Mouse (Mus musculus) intestine, postnatal 0 days (tissue): ENCODE data around the gene Timm17b. TPM values are rescaled to one million over a fixed set of nuclear protein-coding genes. Genes with fewer than 3 reads are reported as not detected.

Experiments used
- ATAC-seq: fragments of 200-750 bp; cut with Nextera tagmentation; 2 replicates; pipeline ENCODE4 v1.8.0; 2017; ENCODE audit warnings: mild to moderate bottlenecking, moderate TSS enrichment, moderate library complexity
- H3K27ac ChIP-seq: fragments of 300-500 bp; sonication (generic); 2 replicates; pipeline ENCODE4 v1.5.1; 2014; ENCODE audit warnings: mild to moderate bottlenecking, low read depth, low read length, moderate library complexity
- H3K27me3 ChIP-seq: fragments of 300-500 bp; sonication (generic); replicated peaks from 2 replicates; pipeline ENCODE4 v1.6.1; 2014; ENCODE audit warnings: low read length, mixed read lengths; ENCODE audit not compliant: control insufficient read depth, insufficient read depth
- H3K36me3 ChIP-seq: fragments of 300-500 bp; sonication (generic); 2 replicates; pipeline ENCODE4 v1.6.1; 2014; ENCODE audit warnings: mild to moderate bottlenecking, moderate library complexity; ENCODE audit not compliant: control insufficient read depth, insufficient read depth
- H3K4me1 ChIP-seq: fragments of 300-500 bp; sonication (generic); replicated peaks from 2 replicates; pipeline ENCODE4 v1.6.1; 2014; ENCODE audit warnings: antibody characterized with exemption, low read length, mixed read lengths; ENCODE audit not compliant: control insufficient read depth, insufficient read depth
- H3K4me2 ChIP-seq: fragments of 300-500 bp; sonication (generic); replicated peaks from 2 replicates; pipeline ENCODE4 v1.6.1; 2014; ENCODE audit warnings: low read depth, mild to moderate bottlenecking, moderate library complexity
- H3K4me3 ChIP-seq: fragments of 300-500 bp; sonication (generic); 2 replicates; pipeline ENCODE4 v1.5.1; 2014; ENCODE audit warnings: low read depth, low read length
- H3K9ac ChIP-seq: fragments of 300-500 bp; sonication (generic); 2 replicates; pipeline ENCODE4 v1.6.1; 2014; ENCODE audit warnings: mild to moderate bottlenecking, low read depth, low read length
- H3K9me3 ChIP-seq: fragments of 300-500 bp; sonication (generic); 2 replicates; pipeline ENCODE4 v1.6.1; 2016; ENCODE audit warnings: mixed run types; ENCODE audit not compliant: control insufficient read depth
- CTCF ChIP-seq: sonication (generic); IDR thresholded peaks from 2 replicates; pipeline ENCODE4 v1.5.1; 2016; ENCODE audit warnings: low read depth, mild to moderate bottlenecking, control low read depth, antibody characterized with exemption, moderate library complexity
- WGBS: fragments of 180-500 bp; shearing (Covaris S2); extraction: QIAGEN DNeasy Blood & Tissue Kit; methylation state at CpG from one replicate; pipeline ENCODE4 v1.1.7; 2014; 5-methylcytosine and 5-hydroxymethylcytosine counted together
- polyA plus RNA-seq: library from polyadenylated mRNA; unstranded; fragments of >200 nt; fragmentation: Nextera tagmentation; extraction: Ambion mirVana; gene quantifications from 2 replicates; pipeline ENCODE4 v1.2.1, GENCODE M21; 2015

Gene Timm17b
- polyA plus RNA-seq, 1 experiment from 2014 or later, result 109 TPM

DNA sequence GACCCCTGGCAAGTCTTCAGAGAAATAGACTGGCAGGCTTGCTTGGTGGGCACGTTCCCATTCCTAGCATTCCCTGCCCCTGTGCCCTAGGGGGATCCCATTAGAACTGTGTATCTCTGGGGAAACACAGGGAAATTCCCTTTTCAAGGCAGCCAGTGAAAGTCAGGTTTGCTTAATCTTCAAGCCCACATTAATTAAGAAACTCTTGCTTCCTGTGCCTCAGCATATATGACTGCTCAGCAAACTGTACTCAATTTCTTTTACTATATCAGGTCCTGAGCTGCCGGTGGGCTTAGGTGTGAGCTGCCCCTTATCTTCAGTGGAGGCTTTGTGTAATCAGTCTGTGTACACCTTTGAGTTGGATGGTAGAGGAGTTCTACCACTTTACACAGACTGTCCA, 33.4 kb upstream of the Timm17b start:
- no peak for ATAC-seq

DNA sequence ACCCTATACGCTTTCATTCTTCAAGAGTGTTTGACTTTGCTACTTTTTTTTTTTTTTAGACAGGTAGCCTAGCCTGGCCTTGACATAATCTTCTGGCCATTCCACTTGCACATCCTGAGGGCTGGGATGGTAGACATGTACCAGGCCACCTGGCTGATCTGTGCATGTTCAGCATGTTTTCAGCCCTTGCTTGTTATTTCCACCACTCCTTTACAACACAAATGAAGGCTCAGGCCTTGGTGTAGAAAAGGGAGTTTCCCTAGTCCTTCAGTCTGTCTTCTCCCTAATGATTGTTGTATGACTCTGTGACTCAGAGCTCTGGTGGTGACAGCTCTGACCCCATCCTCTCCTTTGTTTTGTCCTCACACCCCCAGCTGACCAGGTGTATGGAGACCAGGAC, 32.0 kb upstream of the Timm17b start:
- H3K4me3 ChIP-seq, result no peak overlapping the region
- H3K27me3 ChIP-seq, result no peaks in the 10 kb centered on the region
- H3K9ac ChIP-seq, result no peak overlapping the region
- TF ChIP-seq CTCF, result no peak
- 88% methylated on average over 1 of the region's 1 CpGs for WGBS
- ATAC-seq, result no peak
- no peak overlapping the region; the same call in 1 of the 2 replicates for H3K27ac ChIP-seq
- no peak overlapping the region for H3K4me2 ChIP-seq
- no peaks in the 10 kb centered on the region for H3K4me1 ChIP-seq
- peaks cover 6% of the 10 kb centered on the region; the same call in 1 of the 2 replicates for H3K36me3 ChIP-seq
- H3K9me3 ChIP-seq, result no peaks in the 10 kb centered on the region

More for the DNA sequence above, 33.4 kb upstream of the Timm17b start:
- Histone ChIP-seq H3K4me3 (no peak overlapping the region), H3K4me2 (no peak overlapping the region), H3K27me3 (no peaks in the 10 kb centered on the region), H3K9ac (no peak overlapping the region), H3K27ac (no peak overlapping the region), H3K36me3 (peaks cover 6% of the 10 kb centered on the region; the same call in 1 of the 2 replicates), H3K9me3 (no peaks in the 10 kb centered on the region), H3K4me1 (no peaks in the 10 kb centered on the region)
- no peak for TF ChIP-seq CTCF
- WGBS, result 49% methylated on average over 2 of the region's 2 CpGs

DNA sequence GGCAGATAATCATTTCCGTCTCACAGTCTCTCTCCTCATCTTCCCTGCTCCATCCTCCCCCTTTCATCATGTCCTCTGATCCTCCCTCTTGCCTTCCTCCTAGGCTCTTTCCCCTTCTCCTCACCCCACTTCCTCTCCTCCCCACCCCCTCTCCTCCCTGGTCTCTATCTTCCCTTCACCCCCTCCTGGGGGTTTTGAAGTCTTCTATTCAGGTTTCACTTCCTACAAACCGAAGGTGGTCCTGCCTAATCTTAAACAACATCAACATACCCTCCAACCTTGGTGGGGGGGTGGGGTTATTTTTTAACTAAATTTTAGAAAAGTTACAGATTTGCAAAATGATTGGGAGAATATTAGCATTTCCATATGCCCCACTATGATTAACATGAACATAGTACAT, 30.7 kb upstream of the Timm17b start:
- H3K4me2 ChIP-seq, result no peak overlapping the region
- ATAC-seq, result no peak
- 73% methylated on average over 2 of the region's 2 CpGs for WGBS

DNA sequence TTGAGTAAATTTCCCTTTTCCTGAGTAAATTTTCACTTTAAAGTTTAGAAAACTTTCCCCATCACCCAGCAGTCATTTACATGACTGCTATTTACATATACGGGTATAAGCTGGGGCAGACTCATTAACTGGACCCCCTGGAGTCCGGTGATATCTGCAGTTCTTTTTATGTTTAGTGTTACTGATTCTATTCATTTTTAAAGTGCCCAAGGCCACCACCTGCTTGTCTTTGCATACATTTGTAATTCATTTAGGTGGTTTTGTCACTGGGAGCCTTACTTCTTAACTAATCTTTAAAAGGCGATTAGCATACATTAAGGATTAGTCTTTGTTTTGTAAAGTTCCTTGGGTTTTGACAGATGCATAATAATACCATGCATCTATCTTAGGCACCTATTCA, 29.3 kb upstream of the Timm17b start:
- Histone ChIP-seq H3K4me2 (no peak overlapping the region), H3K27ac (no peak overlapping the region), H3K4me1 (no peaks in the 10 kb centered on the region), H3K9ac (no peak overlapping the region), H3K9me3 (no peaks in the 10 kb centered on the region), H3K4me3 (no peak overlapping the region), H3K36me3 (peaks cover 15% of the 10 kb centered on the region; the same call in 1 of the 2 replicates), H3K27me3 (no peaks in the 10 kb centered on the region)
- ATAC-seq, result no peak
- 40% methylated on average over 3 of the region's 3 CpGs for WGBS
- no peak for TF ChIP-seq CTCF

More for the DNA sequence above, 30.7 kb upstream of the Timm17b start:
- H3K9ac ChIP-seq, result no peak overlapping the region
- no peak for TF ChIP-seq CTCF
- no peaks in the 10 kb centered on the region for H3K9me3 ChIP-seq
- H3K4me3 ChIP-seq, result no peak overlapping the region
- peaks cover 6% of the 10 kb centered on the region; the same call in 1 of the 2 replicates for H3K36me3 ChIP-seq
- no peaks in the 10 kb centered on the region for H3K27me3 ChIP-seq
- no peak overlapping the region for H3K27ac ChIP-seq
- no peaks in the 10 kb centered on the region for H3K4me1 ChIP-seq

DNA sequence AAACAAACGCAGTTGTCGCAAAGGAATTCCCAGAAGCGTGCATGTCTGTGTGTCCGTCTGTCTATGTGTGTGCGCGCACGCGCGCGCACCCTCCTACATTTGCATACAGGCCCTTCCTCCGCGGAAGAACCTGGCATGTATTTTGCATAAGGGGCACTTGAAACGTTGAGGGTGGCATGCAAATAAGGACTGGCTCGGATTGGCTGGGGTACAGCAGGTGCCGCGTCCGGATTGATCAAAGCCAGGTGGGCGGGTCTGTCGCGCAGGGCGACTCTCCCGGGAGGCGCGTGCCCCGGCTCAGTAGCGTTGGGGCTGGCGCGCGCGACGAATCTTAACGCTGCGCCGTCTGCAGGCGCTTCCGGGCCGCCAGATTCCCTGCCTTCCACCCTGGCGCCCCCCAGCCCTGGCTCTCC, 21.1 kb upstream of the Timm17b start, which contains the start of gene Pim2:
Gene Pim2, plus strand, starts transcription at position 256 of the 413 bp plus-strand sequence.
- Histone ChIP-seq H3K9ac (peak within 1 kb of the TSS; percentile 34; the same call in 1 of the 2 replicates), H3K36me3 (peaks cover 10% of the 10 kb centered on the region; the same call in 1 of the 2 replicates), H3K9me3 (no peaks in the 10 kb centered on the region), H3K27ac (no peak within 1 kb of the TSS), H3K27me3 (no peaks in the 10 kb centered on the region), H3K4me3 (peak within 1 kb of the TSS; percentile 46), H3K4me2 (peak within 1 kb of the TSS; percentile 77), H3K4me1 (no peaks in the 10 kb centered on the region)
- TF ChIP-seq CTCF, result peak; percentile 29
- peak; percentile 97 for ATAC-seq
- WGBS, result 19% methylated on average over 35 of the region's 38 CpGs

DNA sequence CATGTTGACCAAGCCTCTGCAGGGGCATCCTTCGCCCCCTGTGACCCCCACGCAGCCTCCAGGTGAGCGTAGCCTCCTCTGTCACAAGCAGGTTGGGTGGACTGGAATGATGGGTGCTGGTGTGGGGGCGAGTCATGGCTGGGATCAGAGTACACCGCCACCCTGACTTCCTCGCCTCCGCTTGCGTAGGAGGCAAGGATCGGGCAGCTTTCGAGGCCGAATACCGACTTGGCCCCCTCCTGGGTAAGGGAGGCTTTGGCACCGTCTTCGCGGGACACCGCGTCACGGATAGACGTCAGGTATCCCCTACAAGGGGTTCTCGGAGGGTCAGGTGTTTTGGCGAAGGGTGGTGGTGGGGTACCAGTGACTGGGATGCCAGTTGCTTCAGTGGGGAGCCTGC, 20.7 kb upstream of the Timm17b start:
- peak; percentile 20 for ATAC-seq
- peaks cover 10% of the 10 kb centered on the region; the same call in 1 of the 2 replicates for H3K36me3 ChIP-seq
- H3K27ac ChIP-seq, result no peak overlapping the region

DNA sequence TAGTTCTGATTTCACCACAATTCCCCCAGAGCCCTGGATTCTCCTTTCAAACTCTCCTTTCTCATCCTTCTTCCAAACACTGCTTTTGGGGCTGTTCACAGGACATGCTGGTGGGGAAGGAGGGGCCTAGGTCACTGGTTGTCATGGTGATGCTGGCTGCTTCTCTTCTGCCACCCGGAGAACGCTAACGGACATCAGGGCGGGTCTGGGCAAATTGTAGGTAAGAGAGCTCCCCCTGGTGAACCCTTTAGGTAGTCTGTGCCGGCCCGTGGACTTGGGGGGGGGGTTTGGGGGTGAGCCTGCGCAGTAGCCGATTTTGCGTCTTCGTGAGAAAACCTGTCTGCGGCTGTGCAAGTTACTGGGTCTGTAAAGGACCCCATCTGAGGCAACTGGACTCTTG, 19.3 kb upstream of the Timm17b start:
- Histone ChIP-seq H3K27me3 (no peaks in the 10 kb centered on the region), H3K9ac (no peak overlapping the region), H3K9me3 (no peaks in the 10 kb centered on the region), H3K27ac (no peak overlapping the region), H3K4me3 (no peak overlapping the region), H3K36me3 (no peaks in the 10 kb centered on the region), H3K4me1 (no peaks in the 10 kb centered on the region), H3K4me2 (peak overlapping the region; percentile 77)
- ATAC-seq, result no peak
- WGBS, result 23% methylated on average over 11 of the region's 11 CpGs
- peak; percentile 74 for TF ChIP-seq CTCF

More for the DNA sequence above, 20.7 kb upstream of the Timm17b start:
- Histone ChIP-seq H3K4me1 (no peaks in the 10 kb centered on the region), H3K9me3 (no peaks in the 10 kb centered on the region), H3K9ac (peak overlapping the region; percentile 34; the same call in 1 of the 2 replicates), H3K27me3 (no peaks in the 10 kb centered on the region), H3K4me3 (peak overlapping the region; percentile 46), H3K4me2 (peak overlapping the region; percentile 77)
- WGBS, result 17% methylated on average over 21 of the region's 21 CpGs
- TF ChIP-seq CTCF, result no peak
